ENCODE assay signal across 10 mouse cellular contexts in the genomic region with DNA sequence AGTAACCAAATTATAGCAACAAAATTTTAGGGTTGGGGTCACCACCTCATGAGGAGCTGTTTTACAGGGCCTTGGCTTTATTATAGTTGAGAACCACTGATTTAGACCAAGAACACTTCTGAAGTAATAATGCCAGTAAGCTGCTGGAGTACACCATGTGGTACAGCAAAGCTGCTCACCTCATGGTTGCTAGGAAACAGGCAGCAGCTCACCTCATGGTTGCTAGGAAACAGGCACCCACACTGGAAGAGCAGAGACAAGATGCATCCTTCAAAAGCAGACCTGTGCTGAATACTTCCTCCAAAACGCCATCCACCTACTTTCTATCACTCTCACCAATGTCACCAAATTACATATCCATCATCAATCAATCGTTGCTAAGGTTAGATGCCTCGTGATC.
DNase-seq lines count a peak whose midpoint lies in the region; ATAC-seq and TF ChIP-seq lines count a peak whose summit lies in the region.
"Had no signal": no experiment of that assay in that cellular context is flagged by ENCODE, and none has a peak within 500 bp of the region (broad histone marks: within the 10 kb centered on the region; RNA-seq: fewer than 3 reads in every experiment).

No protein-coding gene starts in this region.

- H3K4me1 ChIP-seq in forebrain, embryonic 14.5 days (ENCODE audit: control insufficient read depth, insufficient read depth, low read length), result no peaks in the 10 kb centered on the region
- H3K4me1 ChIP-seq in forebrain, embryonic 10.5 days, result no peaks in the 10 kb centered on the region
- no peaks in the 10 kb centered on the region for H3K4me1 ChIP-seq in lung, adult 2 months (ENCODE audit: control insufficient read depth, insufficient read depth, low read length)
- H3K4me1 ChIP-seq: intestine, embryonic 15.5 days had no signal

- H3K4me3 ChIP-seq in forebrain, embryonic 14.5 days (ENCODE audit: low read depth, low read length), result no peak overlapping the region
- no peak overlapping the region for H3K4me3 ChIP-seq in forebrain, embryonic 10.5 days
- H3K4me3 ChIP-seq in lung, adult 2 months (replicated peaks; ENCODE audit: extremely low read depth, low read depth, low read length), result no peak overlapping the region
- H3K4me3 ChIP-seq: intestine, embryonic 15.5 days had no signal

- intact Hi-C loops in left cerebral cortex, postnatal 14 days (cut with DNase I), result no loop called here
- intact Hi-C loops in gastrocnemius, postnatal 36 days (cut with DNase I), result no loop called here

- no peaks in the 10 kb centered on the region for H3K27me3 ChIP-seq in forebrain, embryonic 14.5 days (replicated peaks; ENCODE audit: control insufficient read depth, insufficient read depth, low read length)
- no peaks in the 10 kb centered on the region for H3K27me3 ChIP-seq in forebrain, embryonic 10.5 days (ENCODE audit: poor library complexity, severe bottlenecking)
- H3K27me3 ChIP-seq: intestine, embryonic 15.5 days had no signal

- no peak for TF ChIP-seq POLR2A in lung, adult 2 months (IDR thresholded peaks at IDR 0.05; ENCODE audit: borderline replicate concordance, extremely low read depth, low read depth, low read length)

- H3K9ac ChIP-seq in forebrain, embryonic 14.5 days (ENCODE audit: low read length), result no peak overlapping the region
- H3K9ac ChIP-seq: intestine, embryonic 15.5 days; liver, embryonic 14.5 days had no signal

- H3K9me3 ChIP-seq in forebrain, embryonic 14.5 days (replicated peaks; ENCODE audit: control insufficient read depth, low read length), result no peaks in the 10 kb centered on the region
- H3K9me3 ChIP-seq in forebrain, embryonic 10.5 days, result no peaks in the 10 kb centered on the region
- H3K9me3 ChIP-seq: intestine, embryonic 15.5 days had no signal

- no peak for ATAC-seq in forebrain, embryonic 14.5 days
- ATAC-seq: intestine, embryonic 15.5 days had no signal

- 81% methylated on average over 3 of the region's 3 CpGs for WGBS in forebrain, embryonic 14.5 days
- WGBS in forebrain, embryonic 10.5 days, result 83% methylated on average over 3 of the region's 3 CpGs
- 71% methylated on average over 3 of the region's 3 CpGs for WGBS in lung, adult 2 months

- DNase-seq in forebrain, embryonic 14.5 days (ENCODE audit: low spot score), result peak; percentile 56
- no peak for DNase-seq in forebrain, embryonic 10.5 days (ENCODE audit: extremely low spot score, low spot score)
- peak; percentile 78 for DNase-seq in right cerebral cortex, adult 18-20 months
- no peak for DNase-seq in right cerebral cortex, postnatal 4 days
- peak; percentile 55 to 76 for DNase-seq in left cerebral cortex, postnatal 14 days (ENCODE audit: low spot score in 2 of 2)
- no peak for DNase-seq in gastrocnemius, postnatal 36 days
- no peak for DNase-seq in lung, postnatal 25 days (ENCODE audit: low spot score)
- DNase-seq in lung, adult 2 months, result no peak

- no peak for TF ChIP-seq CTCF in lung, adult 2 months (IDR thresholded peaks at IDR 0.05; ENCODE audit: insufficient read depth, low read length)

- no peaks in the 10 kb centered on the region for H3K36me3 ChIP-seq in forebrain, embryonic 14.5 days (ENCODE audit: control insufficient read depth, insufficient read depth, low read length)
- no peaks in the 10 kb centered on the region for H3K36me3 ChIP-seq in forebrain, embryonic 10.5 days (replicated peaks)
- H3K36me3 ChIP-seq: intestine, embryonic 15.5 days had no signal

- no peak overlapping the region for H3K27ac ChIP-seq in forebrain, embryonic 14.5 days (ENCODE audit: low read depth, low read length)
- H3K27ac ChIP-seq in forebrain, embryonic 10.5 days, result no peak overlapping the region
- H3K27ac ChIP-seq: intestine, embryonic 15.5 days; liver, embryonic 14.5 days had no signal

- no peak overlapping the region for H3K4me2 ChIP-seq in forebrain, embryonic 14.5 days (ENCODE audit: low read length)
- H3K4me2 ChIP-seq: intestine, embryonic 15.5 days had no signal

Comparison
In these comparisons a context has a peak if more than half of its experiments do, and no peak if none do; other contexts are left out.
1. DNase-seq: peak in forebrain, embryonic 14.5 days (single experiment), right cerebral cortex, adult 18-20 months (single experiment) and left cerebral cortex, postnatal 14 days (2 of 2); none in forebrain, embryonic 10.5 days (single experiment), right cerebral cortex, postnatal 4 days (single experiment), gastrocnemius, postnatal 36 days (0 of 2), lung, postnatal 25 days (single experiment) and lung, adult 2 months (single experiment).